Mouse (Mus musculus) spleen, postnatal 36 days (tissue): ENCODE data around the gene Wdr82.
"Not testable (repeated sequence)": the region's sequence is repeated elsewhere in the genome, so short reads cannot be mapped to it uniquely, and the experiment has no call there.

Experiments used
- DNase-seq, 2 experiments: peaks; one replicate each; pipeline ENCODE4 v3.0.0; 2022; ENCODE audit warnings: low spot score in 2 of 2, mixed read lengths in 1 of 2

Wdr82 gene

GRCm38 (mm10) chr9:106160426-106160825, 10.3 kb upstream of the Wdr82 start:
- no peak for DNase-seq

DNA sequence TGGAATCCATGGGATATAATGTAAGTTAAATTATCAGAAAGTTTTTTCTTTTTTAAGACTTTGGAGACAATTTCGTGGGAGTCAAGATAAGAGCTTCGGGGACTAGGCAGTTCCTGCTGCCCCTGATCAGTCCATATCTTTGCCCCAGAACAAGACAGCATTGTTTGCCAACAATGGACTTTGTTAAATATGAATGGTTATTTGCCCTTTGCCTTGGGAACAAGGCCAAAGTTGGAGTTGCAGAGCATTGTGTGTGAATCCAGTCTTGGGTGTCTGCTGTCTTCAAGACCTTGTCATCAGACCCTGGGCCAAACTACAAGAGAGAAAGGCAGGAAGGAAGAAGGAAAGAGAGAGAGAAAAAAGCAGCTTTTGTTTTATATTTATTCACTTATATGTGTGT, 4.0 kb upstream of the Wdr82 start:
- no peak for DNase-seq

- DNase-seq = no peak
Measured at GRCm38 (mm10) chr9:106167241-106167640, 3.5 kb upstream of the Wdr82 start.

GRCm38 (mm10) chr9:106167703-106168102, 3.0 kb upstream of the Wdr82 start:
- DNase-seq = no peak

DNA sequence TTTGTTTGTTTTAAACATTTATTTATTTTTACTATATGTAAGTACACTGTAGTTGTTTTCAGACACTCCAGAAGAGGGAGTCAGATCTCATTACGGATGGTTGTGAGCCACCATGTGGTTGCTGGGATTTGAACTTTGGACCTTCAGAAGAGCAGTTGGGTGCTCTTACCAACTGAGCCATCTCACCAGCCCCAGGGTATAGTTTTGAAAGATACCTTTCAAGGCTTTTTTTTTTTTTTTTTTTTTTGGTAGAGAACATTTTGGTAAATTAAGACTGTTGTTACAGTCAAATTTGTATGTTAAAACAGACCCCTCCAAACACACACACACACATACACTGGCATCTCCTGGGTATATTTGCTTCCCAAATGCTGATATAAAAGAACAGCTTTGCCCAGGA, 1.7 kb upstream of the Wdr82 start:
- not testable (repeated sequence) for DNase-seq

- no peak for DNase-seq
Measured at GRCm38 (mm10) chr9:106169917-106170316, 811 bp upstream of the Wdr82 start.

- peak in 1 of 2 experiments; percentile 26 for DNase-seq
Measured at GRCm38 (mm10) chr9:106171346-106172158, 824 bp downstream of the Wdr82 start.

DNA sequence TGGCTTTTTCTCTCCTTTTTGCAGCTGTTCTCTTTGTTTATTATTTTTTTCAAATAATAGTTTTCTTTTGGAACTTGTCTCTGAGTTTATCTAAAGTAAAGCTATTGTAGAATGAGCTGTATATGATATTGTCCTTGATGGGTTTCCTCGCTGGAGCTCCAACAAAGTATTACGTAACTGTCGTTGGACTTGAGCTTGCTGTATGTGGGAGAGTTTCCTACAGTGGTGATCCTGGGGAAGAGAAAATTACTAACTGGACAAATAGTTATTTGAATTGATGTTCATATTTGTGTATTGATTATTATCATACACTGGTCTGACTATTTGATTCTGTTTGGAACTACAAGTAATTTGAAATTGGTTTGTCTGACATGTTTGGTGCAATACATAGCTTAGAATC, 1.8 kb downstream of the Wdr82 start:
- DNase-seq = no peak

DNA sequence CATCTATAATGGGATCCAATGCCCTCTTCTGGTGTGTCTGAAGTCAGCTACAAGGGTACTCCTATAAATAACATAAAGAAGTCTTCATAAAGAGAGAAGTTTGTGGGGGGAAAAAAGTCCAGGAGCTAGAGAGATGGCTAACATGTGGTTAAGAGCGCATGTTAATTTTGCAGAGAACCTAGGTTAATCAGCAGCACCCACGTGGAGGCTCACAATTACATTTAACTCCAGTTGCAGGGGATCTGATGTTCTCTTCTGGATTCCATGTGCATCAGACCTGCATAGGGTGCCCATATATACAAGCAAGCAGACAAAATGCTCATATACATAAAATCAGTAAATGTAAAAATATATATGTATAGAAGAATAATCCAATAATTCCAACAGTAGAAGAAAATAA, 2.6 kb downstream of the Wdr82 start:
- no peak for DNase-seq

- DNase-seq = no peak
Measured at GRCm38 (mm10) chr9:106175552-106176200, 4.9 kb downstream of the Wdr82 start.

DNA sequence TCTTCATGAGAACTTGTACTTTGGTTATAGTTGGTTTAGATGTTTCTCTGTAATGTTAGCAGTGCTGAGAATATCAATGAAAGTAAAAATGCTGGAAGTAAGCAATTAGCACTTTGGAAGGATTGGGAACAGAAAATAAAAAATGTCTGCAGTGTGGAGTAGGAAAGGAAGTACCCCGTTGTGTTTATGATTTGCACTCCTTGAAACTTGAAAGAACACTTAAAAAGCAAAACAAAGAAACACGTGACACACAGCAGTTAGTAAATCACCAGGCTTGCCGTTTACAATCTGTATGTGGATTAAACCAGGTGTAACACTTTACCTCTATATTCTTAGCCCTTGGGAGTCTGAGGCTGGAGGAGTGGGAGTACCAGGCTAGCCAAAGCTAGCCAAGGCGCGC, 6.0 kb downstream of the Wdr82 start:
- no peak for DNase-seq

DNA sequence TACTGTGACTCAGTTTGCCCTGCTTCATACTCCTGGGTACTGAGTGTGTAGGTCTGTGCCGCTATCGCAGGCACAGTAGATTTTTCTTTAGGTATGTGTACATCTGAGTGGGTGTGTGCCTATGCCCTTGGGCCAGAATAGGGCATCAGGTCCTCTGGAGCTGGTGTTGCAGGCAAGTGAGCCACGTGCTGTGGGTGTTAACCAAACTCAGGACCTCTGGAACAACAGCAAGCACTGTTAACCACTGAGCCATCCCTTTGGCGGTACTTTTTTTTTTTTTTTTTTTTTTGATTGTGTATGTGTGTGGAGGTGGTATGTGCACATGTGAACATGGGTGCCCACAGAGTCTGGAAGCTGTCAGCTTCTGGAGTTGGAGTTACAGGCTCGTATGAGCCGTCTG, 7.1 kb downstream of the Wdr82 start:
- DNase-seq = no peak

GRCm38 (mm10) chr9:106179454-106179853, 8.7 kb downstream of the Wdr82 start:
- DNase-seq = no peak

DNA sequence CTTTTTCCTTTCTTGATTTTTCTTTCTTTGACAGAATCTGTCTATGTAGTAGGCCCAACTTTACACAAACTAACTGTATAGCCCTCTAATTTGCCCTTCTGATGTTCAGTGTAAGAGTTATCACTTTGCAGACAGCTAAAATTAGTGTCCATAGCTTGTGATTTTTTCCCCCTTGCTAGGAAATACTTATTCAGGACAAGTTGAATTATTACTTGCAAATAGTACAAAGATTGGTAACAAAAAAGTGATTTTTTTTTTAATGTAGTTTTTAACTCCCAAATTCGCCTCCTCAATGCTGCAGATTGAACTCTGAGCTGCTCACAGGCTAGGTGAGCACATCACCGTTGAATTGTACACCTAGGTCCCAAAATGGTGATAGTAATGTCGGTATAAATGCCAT, 9.2 kb downstream of the Wdr82 start:
- no peak for DNase-seq

DNA sequence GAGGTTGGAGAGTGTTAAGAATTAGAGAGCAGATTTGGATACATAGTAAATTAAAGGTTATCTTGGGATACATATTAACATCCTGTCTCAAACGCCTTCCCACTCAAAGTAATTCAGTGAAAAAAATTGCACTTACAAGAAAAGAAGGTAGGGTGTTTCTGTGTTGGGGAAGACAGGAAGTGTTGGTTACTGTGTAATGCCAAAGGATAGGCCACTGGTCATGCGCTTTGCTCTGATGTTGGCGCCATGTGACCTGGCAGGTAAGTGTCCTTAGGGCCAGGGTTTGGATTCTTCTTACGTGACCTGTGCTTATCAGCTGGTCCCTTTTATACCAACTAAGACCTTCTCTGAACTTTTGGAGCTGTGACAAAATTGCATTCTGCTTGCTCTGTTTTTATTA, 11.4 kb downstream of the Wdr82 start:
- no peak for DNase-seq

DNA sequence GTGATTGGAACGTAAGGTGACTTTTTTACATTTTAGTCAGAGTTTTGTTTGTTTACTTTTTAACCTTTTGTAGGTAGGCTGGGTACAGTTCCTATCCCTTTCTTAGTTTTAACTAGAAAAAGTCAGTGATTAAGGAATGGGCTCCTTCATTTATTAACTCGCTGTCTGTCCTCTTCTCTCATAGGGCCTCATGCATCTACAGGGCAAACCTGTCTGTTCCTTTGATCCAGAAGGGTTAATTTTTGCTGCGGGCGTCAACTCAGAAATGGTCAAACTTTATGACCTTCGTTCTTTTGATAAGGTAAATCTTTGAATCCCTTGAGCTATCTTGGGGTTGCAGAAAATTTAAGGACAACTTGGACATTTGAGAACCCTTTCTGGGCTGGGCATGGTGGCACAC, 13.3 kb downstream of the Wdr82 start:
- no peak for DNase-seq

- no peak for DNase-seq
Measured at GRCm38 (mm10) chr9:106191355-106191754, 20.6 kb downstream of the Wdr82 start.

- no peak for DNase-seq
Measured at GRCm38 (mm10) chr9:106192024-106192423, 21.3 kb downstream of the Wdr82 start.

DNA sequence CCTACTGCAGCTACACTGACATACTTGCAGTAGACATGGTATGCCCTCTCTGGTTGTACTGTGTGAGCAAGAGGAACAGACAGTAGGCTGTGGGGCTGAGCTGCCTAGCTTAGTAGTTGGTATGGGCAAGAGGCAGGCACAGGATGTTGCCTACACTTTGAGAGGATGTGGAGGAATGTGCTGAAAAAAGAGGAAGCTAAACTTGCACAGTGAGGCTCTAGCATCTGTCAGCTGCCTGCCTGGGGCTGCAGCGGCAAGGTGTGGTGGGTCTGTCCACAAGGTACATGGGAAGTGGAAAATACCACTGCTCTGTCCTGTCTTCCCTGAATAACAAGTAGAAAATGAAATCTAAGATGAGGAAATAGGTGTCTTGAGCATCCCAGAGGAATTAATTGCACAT, 22.3 kb downstream of the Wdr82 start:
- peak; percentile 73 to 74 for DNase-seq

DNA sequence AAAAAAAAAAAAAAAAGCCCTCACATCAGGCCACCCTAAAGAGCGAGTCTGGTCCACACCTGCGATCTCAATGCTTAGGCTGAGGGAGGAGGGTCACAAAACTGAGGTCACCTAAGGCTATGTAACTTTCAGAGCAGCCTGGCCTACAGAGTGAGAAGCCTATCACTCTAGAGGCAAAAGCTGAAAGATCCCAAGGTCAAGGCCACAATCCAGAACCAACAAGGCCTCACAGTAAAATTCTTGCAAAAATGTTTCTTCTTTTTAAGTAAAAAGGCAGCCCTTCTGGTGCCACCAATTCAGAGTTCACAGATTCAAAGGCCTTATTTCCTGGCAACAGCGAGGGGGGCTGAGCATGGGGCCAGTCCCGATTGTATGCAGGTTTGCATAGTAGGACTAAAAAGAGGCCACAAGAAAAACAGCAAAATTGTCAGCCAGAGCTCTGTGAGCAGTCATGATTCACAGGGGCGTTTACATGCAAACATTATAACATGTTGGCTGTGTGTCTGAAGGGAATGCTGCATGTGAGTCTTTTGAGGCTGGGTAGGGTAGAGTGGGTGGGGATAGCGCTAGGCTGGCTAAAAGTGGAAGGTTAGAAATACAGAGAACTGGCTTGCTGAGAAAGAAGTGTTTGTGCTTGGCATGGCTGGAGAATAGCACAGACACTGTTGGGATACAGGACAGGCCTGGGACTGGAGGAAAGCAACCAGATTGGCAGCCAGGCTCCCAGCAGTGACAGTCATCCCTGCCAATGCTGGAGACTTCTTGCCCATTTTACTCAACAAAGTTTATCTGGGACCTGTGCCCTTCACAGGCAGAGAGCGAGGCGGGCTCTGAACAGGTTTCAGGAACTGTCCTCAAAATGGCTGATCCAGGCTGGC, 23.4 kb downstream of the Wdr82 start:
- no peak for DNase-seq

- DNase-seq = no peak
Measured at GRCm38 (mm10) chr9:106195693-106196092, 25.0 kb downstream of the Wdr82 start.

GRCm38 (mm10) chr9:106197081-106197713, 26.5 kb downstream of the Wdr82 start:
- peak; percentile 54 to 65 for DNase-seq
